Mouse (Mus musculus) forebrain, embryonic 13.5 days (tissue): ENCODE measurements around the gene Men1. TPM values are rescaled to one million over a fixed set of nuclear protein-coding genes. Genes with fewer than 3 reads are reported as not detected.

Experiments
- ATAC-seq: fragments of 200-750 bp; cut with Nextera tagmentation; 2 replicates; pipeline ENCODE4 v1.8.0; 2017
- H3K27ac ChIP-seq: fragments of 300-500 bp; sonication (generic); 2 replicates; pipeline ENCODE4 v1.5.1; 2015; ENCODE audit warnings: inconsistent platforms, mild to moderate bottlenecking, moderate library complexity
- H3K27me3 ChIP-seq: fragments of 300-500 bp; sonication (generic); 2 replicates; pipeline ENCODE4 v1.6.1; 2015; ENCODE audit warnings: mild to moderate bottlenecking, inconsistent platforms
- H3K36me3 ChIP-seq: fragments of 300-500 bp; sonication (generic); 2 replicates; pipeline ENCODE4 v1.6.1; 2015; ENCODE audit warnings: mild to moderate bottlenecking, inconsistent platforms; ENCODE audit not compliant: poor library complexity, severe bottlenecking
- H3K4me1 ChIP-seq: fragments of 300-500 bp; sonication (generic); 2 replicates; pipeline ENCODE4 v1.6.1; 2015; ENCODE audit warnings: inconsistent platforms
- H3K4me2 ChIP-seq: fragments of 300-500 bp; sonication (generic); 2 replicates; pipeline ENCODE4 v1.6.1; 2015; ENCODE audit warnings: inconsistent platforms, mild to moderate bottlenecking, moderate library complexity
- H3K4me3 ChIP-seq: fragments of 300-500 bp; sonication (generic); 2 replicates; pipeline ENCODE4 v1.5.1; 2015; ENCODE audit warnings: mild to moderate bottlenecking, inconsistent platforms
- H3K9ac ChIP-seq: fragments of 300-500 bp; sonication (generic); 2 replicates; pipeline ENCODE4 v1.6.1; 2015; ENCODE audit warnings: mild to moderate bottlenecking, inconsistent platforms
- H3K9me3 ChIP-seq: fragments of 300-500 bp; sonication (generic); replicated peaks from 2 replicates; pipeline ENCODE4 v1.6.1; 2016; ENCODE audit warnings: inconsistent platforms
- WGBS: fragments of 180-500 bp; shearing (Covaris S2); methylation state at CpG from one replicate; pipeline ENCODE4 v1.1.7; 2015; 5-methylcytosine and 5-hydroxymethylcytosine counted together
- microRNA-seq: library from miRNA; unstranded; fragments of <30 nt; microRNA quantifications from one replicate; pipeline ENCODE4, GENCODE M21; 2016
- polyA plus RNA-seq: library from polyadenylated mRNA; unstranded; fragments of >200 nt; fragmentation: Nextera tagmentation; extraction: Ambion mirVana; gene quantifications from 2 replicates; pipeline ENCODE4 v1.2.1, GENCODE M21; 2015

The Men1 gene
- polyA plus RNA-seq, 1 experiment from 2014 or later = 83.8 TPM

DNA sequence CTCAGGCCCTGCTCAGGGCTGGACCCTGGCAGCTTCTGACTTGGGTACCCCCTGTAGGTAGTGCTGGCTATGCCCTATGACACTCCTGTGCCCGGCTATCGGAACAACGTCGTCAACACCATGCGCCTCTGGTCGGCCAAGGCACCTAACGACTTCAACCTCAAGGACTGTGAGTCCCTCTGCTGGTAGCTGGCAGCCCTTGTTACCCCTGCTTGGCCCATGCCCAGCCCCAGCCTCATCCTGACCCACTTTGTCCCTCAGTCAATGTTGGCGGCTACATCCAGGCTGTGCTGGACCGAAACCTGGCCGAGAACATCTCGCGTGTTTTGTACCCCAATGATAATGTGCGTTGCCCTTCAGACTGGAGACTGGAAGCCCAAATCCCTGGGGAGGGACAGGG lies 53.2 kb downstream of the Men1 start:
- H3K27me3 ChIP-seq = 0 out of 2 replicates have a peak, but pooled peaks cover 2% of the 10 kb centered on the region
- H3K27ac ChIP-seq = no peak overlapping the region
- H3K9me3 ChIP-seq = no peaks in the 10 kb centered on the region
- 84% methylated on average over 13 of the region's 13 CpGs for WGBS
- H3K4me1 ChIP-seq = peaks cover 16% of the 10 kb centered on the region; the same call in 1 of the 2 replicates
- no peak overlapping the region for H3K9ac ChIP-seq
- no peaks in the 10 kb centered on the region for H3K36me3 ChIP-seq
- H3K4me3 ChIP-seq = no peak overlapping the region
- no peak for ATAC-seq
- H3K4me2 ChIP-seq = no peak overlapping the region

DNA sequence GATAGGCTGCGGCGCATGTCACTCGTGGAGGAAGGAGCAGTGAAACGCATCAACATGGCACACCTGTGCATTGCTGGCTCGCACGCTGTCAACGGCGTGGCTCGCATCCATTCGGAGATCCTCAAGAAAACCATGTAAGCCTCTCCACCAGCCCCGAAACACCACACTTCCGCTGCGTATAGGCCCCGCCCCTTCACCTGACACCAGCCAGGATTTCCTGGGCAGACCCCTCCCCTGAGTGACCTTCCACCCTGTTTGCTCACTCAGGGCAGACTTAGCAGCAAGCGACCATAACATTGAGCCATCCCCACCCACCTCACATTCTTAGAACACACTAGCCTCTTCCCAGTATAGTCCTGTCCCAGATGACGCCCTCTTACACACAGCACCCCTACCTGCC lies 55.0 kb downstream of the Men1 start:
- H3K27ac ChIP-seq = no peak overlapping the region
- H3K9ac ChIP-seq = peak overlapping the region; percentile 46; the same call in 1 of the 2 replicates
- peak overlapping the region; percentile 52 for H3K4me2 ChIP-seq
- no peaks in the 10 kb centered on the region for H3K36me3 ChIP-seq
- H3K9me3 ChIP-seq = no peaks in the 10 kb centered on the region
- H3K4me3 ChIP-seq = peak overlapping the region; percentile 14
- 0 out of 2 replicates have a peak, but pooled peaks cover 2% of the 10 kb centered on the region for H3K27me3 ChIP-seq
- ATAC-seq = no peak
- 5% methylated on average over 16 of the region's 16 CpGs for WGBS
- H3K4me1 ChIP-seq = peaks cover 7% of the 10 kb centered on the region; the same call in 1 of the 2 replicates

DNA sequence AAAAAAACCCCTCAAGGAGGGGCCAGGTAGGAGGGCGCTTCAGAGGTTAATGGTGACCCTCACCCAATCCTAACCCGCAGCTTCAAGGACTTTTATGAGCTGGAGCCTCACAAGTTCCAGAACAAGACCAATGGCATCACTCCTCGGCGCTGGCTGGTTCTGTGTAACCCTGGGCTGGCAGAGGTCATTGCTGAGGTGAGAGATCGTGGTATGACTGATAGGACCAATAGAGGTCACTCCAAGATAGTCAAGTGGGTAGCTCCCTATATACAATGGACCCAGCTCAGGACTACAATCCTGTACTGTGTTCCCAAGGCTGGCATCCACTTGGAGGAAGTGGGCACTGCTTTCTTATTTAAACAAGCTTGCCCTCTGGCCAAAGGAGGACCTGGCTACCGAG lies 55.5 kb downstream of the Men1 start:
- no peak for ATAC-seq
- Histone ChIP-seq H3K9ac (no peak overlapping the region), H3K4me2 (no peak overlapping the region), H3K4me3 (no peak overlapping the region), H3K4me1 (peaks cover 7% of the 10 kb centered on the region; the same call in 1 of the 2 replicates), H3K27ac (no peak overlapping the region), H3K9me3 (no peaks in the 10 kb centered on the region), H3K27me3 (0 out of 2 replicates have a peak, but pooled peaks cover 2% of the 10 kb centered on the region), H3K36me3 (no peaks in the 10 kb centered on the region)
- WGBS = 61% methylated on average over 6 of the region's 6 CpGs

Small RNA genes lying within 50 kb of the gene (microRNA-seq; reads per million reads assigned to microRNA genes)
- gene Mir6989 = not detected

Other genes with a start within 250 kb of the Men1 start
- gene Cdca5, start 250.0 kb upstream of the Men1 start, polyA plus RNA-seq = 44.6 and 45.8 TPM in 2 replicates
- gene AC131692.1, start 240.6 kb upstream of the Men1 start, polyA plus RNA-seq = 0.36 and 0.63 TPM in 2 replicates
- 0.43 and 0.87 TPM in 2 replicates for gene Naaladl1, start 229.2 kb upstream of the Men1 start, polyA plus RNA-seq
- 45.4 and 46.4 TPM in 2 replicates for gene Sac3d1, start 216.3 kb upstream of the Men1 start, polyA plus RNA-seq
- gene Snx15, start 206.7 kb upstream of the Men1 start, polyA plus RNA-seq = 32.5 and 35.0 TPM in 2 replicates
- not detected in 2 replicates for gene Batf2, start 194.0 kb upstream of the Men1 start, polyA plus RNA-seq
- gene Arl2, start 193.4 kb upstream of the Men1 start, polyA plus RNA-seq = 86.1 and 87.1 TPM in 2 replicates
- gene Majin, start 150.6 kb upstream of the Men1 start, polyA plus RNA-seq = not detected in 2 replicates
- 0.31 TPM in 1 of 2 replicates, not detected in the other for gene Gpha2, start 108.6 kb upstream of the Men1 start, polyA plus RNA-seq
- gene Ppp2r5b, start 99.1 kb upstream of the Men1 start, polyA plus RNA-seq = 53.7 and 58.8 TPM in 2 replicates
- gene Atg2a, start 93.3 kb upstream of the Men1 start, polyA plus RNA-seq = 8.9 and 9.7 TPM in 2 replicates
- 74.3 and 75.6 TPM in 2 replicates for gene Ehd1, start 58.3 kb upstream of the Men1 start, polyA plus RNA-seq
- gene Cdc42bpg, start 28.5 kb upstream of the Men1 start, polyA plus RNA-seq = 0.22 and 0.39 TPM in 2 replicates
- gene Map4k2, start 6.2 kb downstream of the Men1 start, polyA plus RNA-seq = 11.3 and 15.4 TPM in 2 replicates
- gene Sf1, start 28.7 kb downstream of the Men1 start, polyA plus RNA-seq = 134 and 139 TPM in 2 replicates
- gene Pygm, start 49.4 kb downstream of the Men1 start, polyA plus RNA-seq = 2.0 and 2.1 TPM in 2 replicates
- 21.1 and 25.1 TPM in 2 replicates for gene Rasgrp2, start 64.4 kb downstream of the Men1 start, polyA plus RNA-seq
- gene Nrxn2, start 83.8 kb downstream of the Men1 start, polyA plus RNA-seq = 16.9 and 18.1 TPM in 2 replicates
- not detected in 2 replicates for gene Slc22a12, start 208.1 kb downstream of the Men1 start, polyA plus RNA-seq